Mouse (Mus musculus) mature B cell (primary cell): Measurements from ENCODE around the gene Adcy6.

Experiments
- in situ Hi-C: fragments of 300-500 bp; cut with MboI; formaldehyde crosslinking; loops from 2 replicates; pipeline ENCODE4 v1.14.3; 2019

Adcy6 gene

GRCm38 (mm10) chr15:98628589-98629254 is 18.8 kb upstream of the Adcy6 start:
- in situ Hi-C loops, result no loop called here

- in situ Hi-C loops, result no loop called here
These were observed 16.8 kb upstream of the Adcy6 start for GRCm38 (mm10) chr15:98626487-98627212.

- in situ Hi-C loops, result no loop called here
These were observed 16.2 kb upstream of the Adcy6 start for GRCm38 (mm10) chr15:98626078-98626477.

GRCm38 (mm10) chr15:98623361-98623821 is 13.5 kb upstream of the Adcy6 start:
- in situ Hi-C loops, result no loop called here

- in situ Hi-C loops, result no loop called here
These were observed 12.8 kb upstream of the Adcy6 start for GRCm38 (mm10) chr15:98622721-98623120.

- in situ Hi-C loops, result no loop called here
These were observed 12.3 kb upstream of the Adcy6 start for GRCm38 (mm10) chr15:98622199-98622598.

GRCm38 (mm10) chr15:98617176-98617537 is 7.3 kb upstream of the Adcy6 start:
- in situ Hi-C loops, result loop anchor here (10.0 kb wide), 1 partner anchor 112 kb away; no protein-coding TSS in a partner anchor

- in situ Hi-C loops, result loop anchor here (10.0 kb wide), 1 partner anchor 112 kb away; no protein-coding TSS in a partner anchor
These were observed 6.7 kb upstream of the Adcy6 start for GRCm38 (mm10) chr15:98616362-98617175.

- in situ Hi-C loops, result loop anchor here (10.0 kb wide), 1 partner anchor 111 kb away; no protein-coding TSS in a partner anchor
These were observed 5.9 kb upstream of the Adcy6 start for GRCm38 (mm10) chr15:98615751-98616150.

- in situ Hi-C loops, result loop anchor here (10.0 kb wide), 1 partner anchor 110 kb away; no protein-coding TSS in a partner anchor
These were observed 5.1 kb upstream of the Adcy6 start for GRCm38 (mm10) chr15:98614971-98615370.

- in situ Hi-C loops, result loop anchor here (10.0 kb wide), 1 partner anchor 110 kb away; no protein-coding TSS in a partner anchor
These were observed 4.7 kb upstream of the Adcy6 start for GRCm38 (mm10) chr15:98614551-98614950.

- in situ Hi-C loops, result loop anchor here (10.0 kb wide), 1 partner anchor 107 kb away; no protein-coding TSS in a partner anchor
These were observed 2.4 kb upstream of the Adcy6 start for GRCm38 (mm10) chr15:98612229-98612628.

GRCm38 (mm10) chr15:98610131-98610633 is 306 bp upstream of the Adcy6 start:
- in situ Hi-C loops, result loop anchor here (10.0 kb wide), 1 partner anchor 105 kb away; no protein-coding TSS in a partner anchor

GRCm38 (mm10) chr15:98608784-98609250 is 1.1 kb downstream of the Adcy6 start:
- in situ Hi-C loops, result no loop called here

GRCm38 (mm10) chr15:98608058-98608783 is 1.7 kb downstream of the Adcy6 start:
- in situ Hi-C loops, result no loop called here

GRCm38 (mm10) chr15:98607557-98607956 is 2.3 kb downstream of the Adcy6 start:
- in situ Hi-C loops, result no loop called here

- in situ Hi-C loops, result no loop called here
These were observed 3.1 kb downstream of the Adcy6 start for GRCm38 (mm10) chr15:98606739-98607138.

GRCm38 (mm10) chr15:98606051-98606536 is 3.8 kb downstream of the Adcy6 start:
- in situ Hi-C loops, result no loop called here

- in situ Hi-C loops, result no loop called here
These were observed 5.8 kb downstream of the Adcy6 start for GRCm38 (mm10) chr15:98604041-98604575.

GRCm38 (mm10) chr15:98602921-98603458 is 6.9 kb downstream of the Adcy6 start:
- in situ Hi-C loops, result no loop called here
